Mouse (Mus musculus) E14TG2a.4 (cell line): Measurements from ENCODE around the gene Ces1b.

Experiments used
- CTCF ChIP-seq: conservative IDR thresholded peaks from 2 replicates; pipeline ENCODE4 v1.5.1; 2014; ENCODE audit warnings: low read length
- NANOG ChIP-seq: IDR thresholded peaks from 2 replicates; pipeline ENCODE4 v1.6.1; 2014; ENCODE audit warnings: borderline replicate concordance, low read length, mixed read lengths

DNA sequence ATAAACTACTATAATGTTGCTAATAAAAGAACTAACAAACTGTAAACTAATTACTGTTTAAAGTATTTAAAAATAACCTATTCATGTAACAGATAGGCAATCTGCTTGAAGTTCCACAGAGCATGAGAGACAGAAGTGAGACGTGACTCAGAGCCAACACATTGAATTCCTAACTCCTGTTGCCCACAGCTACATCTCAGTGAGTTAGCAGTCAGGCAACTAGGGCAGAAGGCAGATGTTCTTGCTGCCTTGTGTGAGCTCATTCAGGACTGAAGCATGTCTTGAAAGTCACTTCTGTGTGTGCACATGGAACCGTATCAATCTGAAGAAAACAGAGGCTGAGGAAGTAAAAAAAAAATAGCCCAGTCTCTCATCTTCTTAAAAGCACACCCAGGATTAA, 39.6 kb downstream of the Ces1b start:
- TF ChIP-seq CTCF, result no peak
- TF ChIP-seq NANOG, result no peak
